Mouse (Mus musculus) leukemia stem cell, adult 10-12 weeks (primary cell): ENCODE measurements around the gene Vmn1r129. TPM values are rescaled to one million over a fixed set of nuclear protein-coding genes. Genes with fewer than 3 reads are reported as not detected.

Source experiments
- polyA plus RNA-seq: library from polyadenylated mRNA; stranded (reverse); fragments of >175 nt; gene quantifications from 2 replicates; pipeline ENCODE4 v1.2.3, GENCODE M21; 2012; ENCODE audit warnings: low replicate concordance

Vmn1r129 gene
- not detected in 2 replicates for polyA plus RNA-seq

GRCm38 (mm10) chr7:21361191-21361590 is at the start of gene Vmn1r129:
Gene Vmn1r129 (minus strand): TSS chr7:21361291.

GRCm38 (mm10) chr7:21349073-21349472 is 12.0 kb downstream of the Vmn1r129 start, which contains the start of gene Vmn1r128:
Gene Vmn1r128 (plus strand): TSS chr7:21349373.

GRCm38 (mm10) chr7:21319761-21320160 is 41.3 kb downstream of the Vmn1r129 start, which contains the start of gene Vmn1r127:
Gene Vmn1r127 (minus strand): TSS chr7:21319861.

Other genes with a start within 250 kb of the Vmn1r129 start
- gene Vmn1r122, start 227.2 kb downstream of the Vmn1r129 start, polyA plus RNA-seq, result not detected in 2 replicates
- not detected in 2 replicates for gene Vmn1r123, start 199.1 kb downstream of the Vmn1r129 start, polyA plus RNA-seq
- gene Gm5157, start 170.9 kb downstream of the Vmn1r129 start, polyA plus RNA-seq, result not detected in 2 replicates
- not detected in 2 replicates for gene Vmn1r124, start 100.7 kb downstream of the Vmn1r129 start, polyA plus RNA-seq
- gene Vmn1r125, start 89.1 kb downstream of the Vmn1r129 start, polyA plus RNA-seq, result not detected in 2 replicates
- gene Vmn1r126, start 59.8 kb downstream of the Vmn1r129 start, polyA plus RNA-seq, result not detected in 2 replicates
- not detected in 2 replicates for gene Vmn1r127, start 41.4 kb downstream of the Vmn1r129 start, polyA plus RNA-seq
- not detected in 2 replicates for gene Vmn1r128, start 11.9 kb downstream of the Vmn1r129 start, polyA plus RNA-seq
- not detected in 2 replicates for gene Gm6882, start 71.5 kb upstream of the Vmn1r129 start, polyA plus RNA-seq
- not detected in 2 replicates for gene Vmn1r130, start 150.5 kb upstream of the Vmn1r129 start, polyA plus RNA-seq
- gene Vmn1r131, start 184.8 kb upstream of the Vmn1r129 start, polyA plus RNA-seq, result not detected in 2 replicates